Mouse (Mus musculus) cortical plate, adult 2 months (tissue): ENCODE measurements around the gene Cutc. TPM values are rescaled to one million over a fixed set of nuclear protein-coding genes. Genes with fewer than 3 reads are reported as not detected.

Experiments used
- H3K27ac ChIP-seq: fragments of 200-500 bp; 2 replicates; pipeline ENCODE4 v1.5.1; 2012; ENCODE audit warnings: low read length, control low read depth, inconsistent platforms; ENCODE audit not compliant: insufficient read depth
- H3K4me1 ChIP-seq: fragments of 200-500 bp; 2 replicates; pipeline ENCODE4 v1.6.1; 2011; ENCODE audit warnings: low read length; ENCODE audit not compliant: control insufficient read depth, insufficient read depth
- H3K4me3 ChIP-seq: fragments of 200-500 bp; 2 replicates; pipeline ENCODE4 v1.5.1; 2011; ENCODE audit warnings: mild to moderate bottlenecking, low read length, control low read depth; ENCODE audit not compliant: insufficient read depth
- CTCF ChIP-seq: fragments of 200-500 bp; IDR thresholded peaks from 2 replicates; pipeline ENCODE4 v1.5.1; 2011; ENCODE audit warnings: mild to moderate bottlenecking, control low read depth, low read length; ENCODE audit not compliant: insufficient read depth; ENCODE audit errors: extremely low read depth
- POLR2A ChIP-seq: fragments of 200-500 bp; IDR thresholded peaks from 2 replicates; pipeline ENCODE4 v1.6.1; 2011; ENCODE audit warnings: mild to moderate bottlenecking, low read length, control low read depth; ENCODE audit not compliant: insufficient read depth; ENCODE audit errors: extremely low read depth
- polyA plus RNA-seq: library from polyadenylated mRNA; depleted of rRNA; stranded (reverse); fragments of >200 nt; gene quantifications from 2 replicates; pipeline ENCODE4 v1.2.3, GENCODE M21; 2012

Gene Cutc
- polyA plus RNA-seq, 1 experiment: 8.3 TPM

DNA sequence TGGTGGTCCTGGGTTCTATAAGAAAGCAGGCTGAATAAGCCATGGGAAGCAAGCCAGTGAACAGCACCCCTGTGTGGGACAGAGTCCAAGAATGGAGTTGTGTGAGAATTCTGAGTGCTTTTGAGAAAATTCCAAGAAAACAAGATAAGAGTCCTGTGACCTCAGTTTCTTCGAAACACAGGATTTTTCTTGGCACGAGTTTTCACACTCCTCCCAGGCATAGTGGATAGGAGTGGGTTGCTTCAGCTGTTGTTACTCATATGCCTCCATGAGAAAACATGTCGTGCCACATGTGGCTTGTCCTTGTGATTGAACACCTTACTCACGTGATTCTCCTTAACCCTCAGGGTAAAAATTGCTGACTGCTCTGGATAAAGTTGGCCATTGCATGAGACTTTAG lies 4.9 kb upstream of the Cutc start:
- Histone ChIP-seq H3K4me3 (no peak overlapping the region), H3K4me1 (peaks cover 4% of the 10 kb centered on the region), H3K27ac (no peak overlapping the region)
- TF ChIP-seq CTCF: no peak
- no peak for TF ChIP-seq POLR2A

DNA sequence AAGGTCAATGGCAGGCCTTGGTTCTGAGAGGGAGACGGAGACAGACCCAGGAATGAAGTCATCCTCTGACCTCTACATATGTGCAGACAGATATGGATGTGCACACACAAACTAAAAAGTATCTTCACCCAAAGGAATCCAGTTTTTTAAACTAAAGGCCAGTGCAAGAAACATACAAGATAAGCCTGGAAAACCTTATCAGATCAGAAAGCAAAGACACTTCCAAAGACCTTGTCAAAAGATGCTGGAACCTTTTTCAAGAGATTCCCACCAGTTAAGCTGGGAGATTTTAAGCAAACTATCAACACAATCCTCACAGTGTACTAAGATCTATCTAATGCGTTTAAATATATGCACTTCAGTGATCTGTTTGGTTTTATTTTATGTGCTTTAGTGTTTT lies 2.8 kb upstream of the Cutc start:
- no peak for TF ChIP-seq CTCF
- no peak for TF ChIP-seq POLR2A
- H3K4me3 ChIP-seq: no peak overlapping the region
- H3K4me1 ChIP-seq: peaks cover 4% of the 10 kb centered on the region
- no peak overlapping the region for H3K27ac ChIP-seq

GRCm38 (mm10) chr19:43753226-43753835 lies 535 bp downstream of the Cutc start:
- TF ChIP-seq CTCF (peak; percentile 49), POLR2A (no peak)
- H3K4me3 ChIP-seq: peak overlapping the region; percentile 50
- 0 out of 2 replicates have a peak overlapping the region, but pooled peaks have one; percentile 84 for H3K27ac ChIP-seq
- H3K4me1 ChIP-seq: peaks cover 4% of the 10 kb centered on the region

- H3K27ac ChIP-seq: no peak overlapping the region
- peaks cover 4% of the 10 kb centered on the region for H3K4me1 ChIP-seq
- no peak overlapping the region for H3K4me3 ChIP-seq
- no peak for TF ChIP-seq CTCF
- no peak for TF ChIP-seq POLR2A
Measured at GRCm38 (mm10) chr19:43754237-43754636, 1.4 kb downstream of the Cutc start.

- peaks cover 4% of the 10 kb centered on the region for H3K4me1 ChIP-seq
- no peak overlapping the region for H3K27ac ChIP-seq
- TF ChIP-seq POLR2A (no peak), CTCF (no peak)
- no peak overlapping the region for H3K4me3 ChIP-seq
Measured at GRCm38 (mm10) chr19:43754872-43755271, 2.1 kb downstream of the Cutc start.

- TF ChIP-seq CTCF (peak; percentile 59), POLR2A (no peak)
- Histone ChIP-seq H3K4me3 (no peak overlapping the region), H3K27ac (no peak overlapping the region), H3K4me1 (no peaks in the 10 kb centered on the region)
Measured at GRCm38 (mm10) chr19:43760504-43760903, 7.7 kb downstream of the Cutc start.

DNA sequence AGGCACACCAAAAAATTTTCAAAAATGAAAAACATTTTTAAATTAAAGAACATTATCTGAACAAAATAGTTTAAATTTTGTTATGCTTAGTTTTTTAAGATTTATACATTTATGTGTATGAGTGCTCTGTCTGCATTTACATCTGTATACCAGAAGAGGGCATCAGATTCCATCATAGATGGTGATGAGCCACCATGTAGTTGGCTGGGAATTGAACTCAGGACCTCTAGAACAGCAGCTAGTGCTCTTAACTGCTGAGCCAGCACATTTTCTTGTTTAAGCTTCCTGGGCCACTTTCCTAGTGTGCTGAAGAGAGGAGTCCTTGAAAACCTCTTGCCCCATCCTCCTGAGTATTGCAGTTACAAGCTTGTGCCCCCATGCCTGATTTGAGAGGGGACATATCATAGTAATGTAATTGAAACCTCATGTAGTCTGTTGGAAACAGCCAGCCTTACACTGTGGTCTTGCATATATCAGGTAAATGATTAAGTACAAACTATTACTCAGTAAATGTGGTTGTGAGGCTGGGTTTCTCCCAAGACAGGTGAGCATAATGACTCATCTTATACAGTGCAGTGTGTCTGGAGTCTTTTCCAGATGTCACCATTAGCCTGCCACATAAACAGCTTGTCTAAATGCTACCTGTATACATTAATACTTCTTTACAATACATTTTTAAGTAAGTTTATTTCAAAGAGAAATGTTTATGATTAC lies 8.9 kb downstream of the Cutc start:
- TF ChIP-seq CTCF (no peak), POLR2A (no peak)
- Histone ChIP-seq H3K4me1 (no peaks in the 10 kb centered on the region), H3K27ac (no peak overlapping the region)

DNA sequence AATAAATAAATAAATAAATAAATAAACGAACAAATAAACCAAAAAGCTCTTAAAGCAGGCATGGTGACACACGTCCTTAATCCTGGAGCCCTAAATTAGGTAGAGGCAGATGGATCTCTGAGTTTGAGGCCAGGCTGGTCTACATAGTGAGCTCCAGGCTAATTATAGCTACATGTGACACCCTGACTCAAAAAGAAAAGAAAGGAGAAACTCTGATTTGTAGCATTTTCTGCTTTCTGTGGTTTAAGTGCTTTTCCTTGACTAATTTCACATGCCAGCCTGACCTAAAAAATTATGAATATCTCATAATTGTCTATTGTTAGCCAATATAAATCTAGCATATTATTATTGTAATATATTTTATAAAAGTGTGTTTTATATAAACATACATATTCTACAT lies 9.6 kb downstream of the Cutc start:
- Histone ChIP-seq H3K27ac (no peak overlapping the region), H3K4me3 (no peak overlapping the region), H3K4me1 (no peaks in the 10 kb centered on the region)
- no peak for TF ChIP-seq POLR2A
- no peak for TF ChIP-seq CTCF

More for the DNA sequence above, 8.9 kb downstream of the Cutc start:
- no peak overlapping the region for H3K4me3 ChIP-seq

GRCm38 (mm10) chr19:43766451-43766850 lies 13.7 kb downstream of the Cutc start:
- Histone ChIP-seq H3K4me3 (no peak overlapping the region), H3K4me1 (no peaks in the 10 kb centered on the region), H3K27ac (no peak overlapping the region)
- no peak for TF ChIP-seq POLR2A
- no peak for TF ChIP-seq CTCF
